Mouse (Mus musculus) liver, embryonic 12.5 days (tissue): ENCODE results near the gene Sufu. TPM values are rescaled to one million over a fixed set of nuclear protein-coding genes. Genes with fewer than 3 reads are reported as not detected.

Experiments used
- ATAC-seq: fragments of 200-750 bp; cut with Nextera tagmentation; 2 replicates; pipeline ENCODE4 v1.8.0; 2017; ENCODE audit warnings: moderate number of reproducible peaks, mild to moderate bottlenecking, moderate library complexity
- H3K27ac ChIP-seq: fragments of 300-500 bp; sonication (generic); 2 replicates; pipeline ENCODE4 v1.5.1; 2016; ENCODE audit warnings: mild to moderate bottlenecking
- H3K27me3 ChIP-seq: fragments of 300-500 bp; sonication (generic); replicated peaks from 2 replicates; pipeline ENCODE4 v1.6.1; 2016; ENCODE audit warnings: mild to moderate bottlenecking, moderate library complexity
- H3K36me3 ChIP-seq: fragments of 300-500 bp; sonication (generic); 2 replicates; pipeline ENCODE4 v1.6.1; 2016; ENCODE audit warnings: mild to moderate bottlenecking, moderate library complexity
- H3K4me1 ChIP-seq: fragments of 300-500 bp; sonication (generic); 2 replicates; pipeline ENCODE4 v1.6.1; 2016
- H3K4me2 ChIP-seq: fragments of 300-500 bp; sonication (generic); 2 replicates; pipeline ENCODE4 v1.6.1; 2016; ENCODE audit warnings: mild to moderate bottlenecking, moderate library complexity
- H3K4me3 ChIP-seq: fragments of 300-500 bp; sonication (generic); 2 replicates; pipeline ENCODE4 v1.5.1; 2016; ENCODE audit warnings: mild to moderate bottlenecking, moderate library complexity
- H3K9ac ChIP-seq: fragments of 300-500 bp; sonication (generic); 2 replicates; pipeline ENCODE4 v1.6.1; 2016; ENCODE audit warnings: mild to moderate bottlenecking, moderate library complexity
- H3K9me3 ChIP-seq: fragments of 300-500 bp; sonication (generic); replicated peaks from 2 replicates; pipeline ENCODE4 v1.6.1; 2016; ENCODE audit warnings: mild to moderate bottlenecking, moderate library complexity
- WGBS: fragments of 180-500 bp; shearing (Covaris S2); methylation state at CpG from one replicate; pipeline ENCODE4 v1.1.7; 2016; ENCODE audit not compliant: insufficient replicate concordance; 5-methylcytosine and 5-hydroxymethylcytosine counted together
- polyA plus RNA-seq: library from polyadenylated mRNA; unstranded; fragments of >200 nt; fragmentation: Nextera tagmentation; extraction: Ambion mirVana; gene quantifications from 2 replicates; pipeline ENCODE4 v1.2.1, GENCODE M21; 2016

The Sufu gene
- polyA plus RNA-seq, 1 experiment from 2014 or later, result 12.4 TPM

- H3K36me3 ChIP-seq, result peaks cover 41% of the 10 kb centered on the region
- 1% methylated on average over 4 of the region's 4 CpGs for WGBS
- H3K4me2 ChIP-seq, result peak overlapping the region; percentile 99
- H3K27me3 ChIP-seq, result no peaks in the 10 kb centered on the region
- no peaks in the 10 kb centered on the region for H3K9me3 ChIP-seq
- H3K4me3 ChIP-seq, result peak overlapping the region; percentile 87
- H3K4me1 ChIP-seq, result peaks cover 75% of the 10 kb centered on the region
- H3K27ac ChIP-seq, result peak overlapping the region; percentile 99
- H3K9ac ChIP-seq, result peak overlapping the region; percentile 96
- peak; percentile 65 for ATAC-seq
Measured at GRCm38 (mm10) chr19:46504085-46504552, 107.4 kb downstream of the Sufu start.

GRCm38 (mm10) chr19:46504822-46505417 is 108.2 kb downstream of the Sufu start:
- WGBS, result 46% methylated on average over 9 of the region's 9 CpGs
- H3K27me3 ChIP-seq, result no peaks in the 10 kb centered on the region
- peak; percentile 9; the same call in 1 of the 2 replicates for ATAC-seq
- no peaks in the 10 kb centered on the region for H3K9me3 ChIP-seq
- H3K36me3 ChIP-seq, result peaks cover 49% of the 10 kb centered on the region
- peaks cover 83% of the 10 kb centered on the region for H3K4me1 ChIP-seq
- H3K4me3 ChIP-seq, result peak overlapping the region; percentile 87
- H3K27ac ChIP-seq, result peak overlapping the region; percentile 99
- H3K4me2 ChIP-seq, result peak overlapping the region; percentile 99
- H3K9ac ChIP-seq, result peak overlapping the region; percentile 96

GRCm38 (mm10) chr19:46505646-46506371 is 109.1 kb downstream of the Sufu start:
- H3K4me1 ChIP-seq, result peaks cover 88% of the 10 kb centered on the region
- H3K9ac ChIP-seq, result peak overlapping the region; percentile 96
- H3K36me3 ChIP-seq, result peaks cover 58% of the 10 kb centered on the region
- WGBS, result 58% methylated on average over 8 of the region's 8 CpGs
- peak overlapping the region; percentile 87 for H3K4me3 ChIP-seq
- no peak for ATAC-seq
- H3K4me2 ChIP-seq, result peak overlapping the region; percentile 99
- no peaks in the 10 kb centered on the region for H3K27me3 ChIP-seq
- no peaks in the 10 kb centered on the region for H3K9me3 ChIP-seq
- peak overlapping the region; percentile 99 for H3K27ac ChIP-seq

GRCm38 (mm10) chr19:46506372-46506717 is 109.6 kb downstream of the Sufu start:
- H3K4me1 ChIP-seq, result peaks cover 93% of the 10 kb centered on the region
- H3K27me3 ChIP-seq, result no peaks in the 10 kb centered on the region
- WGBS, result 57% methylated on average over 3 of the region's 3 CpGs
- ATAC-seq, result no peak
- H3K4me2 ChIP-seq, result peak overlapping the region; percentile 99
- peak overlapping the region; percentile 43 for H3K9ac ChIP-seq
- H3K36me3 ChIP-seq, result peaks cover 62% of the 10 kb centered on the region
- H3K9me3 ChIP-seq, result no peaks in the 10 kb centered on the region
- peak overlapping the region; percentile 99 for H3K27ac ChIP-seq
- H3K4me3 ChIP-seq, result peak overlapping the region; percentile 87; the same call in 1 of the 2 replicates

- Histone ChIP-seq H3K36me3 (peaks cover 70% of the 10 kb centered on the region), H3K4me3 (no peak overlapping the region), H3K9ac (0 out of 2 replicates have a peak overlapping the region, but pooled peaks have one; percentile 43), H3K27me3 (no peaks in the 10 kb centered on the region), H3K4me1 (peaks cover 96% of the 10 kb centered on the region), H3K9me3 (no peaks in the 10 kb centered on the region), H3K27ac (peak overlapping the region; percentile 99), H3K4me2 (peak overlapping the region; percentile 99; the same call in 1 of the 2 replicates)
- no peak for ATAC-seq
- 79% methylated on average over 8 of the region's 8 CpGs for WGBS
Measured at GRCm38 (mm10) chr19:46507181-46507581, 110.5 kb downstream of the Sufu start.

- no peak overlapping the region for H3K4me2 ChIP-seq
- H3K4me3 ChIP-seq, result no peak overlapping the region
- ATAC-seq, result no peak
- no peaks in the 10 kb centered on the region for H3K9me3 ChIP-seq
- H3K36me3 ChIP-seq, result peaks cover 77% of the 10 kb centered on the region
- no peak overlapping the region for H3K9ac ChIP-seq
- H3K27me3 ChIP-seq, result no peaks in the 10 kb centered on the region
- 88% methylated on average over 1 of the region's 1 CpGs for WGBS
- no peak overlapping the region; the same call in 1 of the 2 replicates for H3K27ac ChIP-seq
- H3K4me1 ChIP-seq, result peaks cover 89% of the 10 kb centered on the region
Measured at GRCm38 (mm10) chr19:46507806-46508205, 111.1 kb downstream of the Sufu start.

- Histone ChIP-seq H3K9ac (0 out of 2 replicates have a peak overlapping the region, but pooled peaks have one; percentile 10), H3K27ac (peak overlapping the region; percentile 23; the same call in 1 of the 2 replicates), H3K4me2 (no peak overlapping the region; the same call in 1 of the 2 replicates), H3K27me3 (no peaks in the 10 kb centered on the region), H3K9me3 (no peaks in the 10 kb centered on the region), H3K4me1 (peaks cover 80% of the 10 kb centered on the region), H3K4me3 (no peak overlapping the region), H3K36me3 (peaks cover 86% of the 10 kb centered on the region)
- no peak for ATAC-seq
- 81% methylated on average over 3 of the region's 3 CpGs for WGBS
Measured at GRCm38 (mm10) chr19:46508738-46509137, 112.0 kb downstream of the Sufu start.

- ATAC-seq, result no peak
- Histone ChIP-seq H3K9me3 (no peaks in the 10 kb centered on the region), H3K27ac (peak overlapping the region; percentile 23; the same call in 1 of the 2 replicates), H3K9ac (peak overlapping the region; percentile 10; the same call in 1 of the 2 replicates), H3K4me3 (no peak overlapping the region), H3K4me1 (peaks cover 75% of the 10 kb centered on the region), H3K27me3 (no peaks in the 10 kb centered on the region), H3K36me3 (peaks cover 90% of the 10 kb centered on the region), H3K4me2 (no peak overlapping the region)
- WGBS, result 58% methylated on average over 3 of the region's 3 CpGs
Measured at GRCm38 (mm10) chr19:46509202-46509601, 112.5 kb downstream of the Sufu start.

- no peaks in the 10 kb centered on the region for H3K9me3 ChIP-seq
- H3K4me2 ChIP-seq, result no peak overlapping the region
- WGBS, result 82% methylated on average over 4 of the region's 4 CpGs
- no peaks in the 10 kb centered on the region for H3K27me3 ChIP-seq
- H3K4me1 ChIP-seq, result peaks cover 70% of the 10 kb centered on the region
- no peak for ATAC-seq
- H3K27ac ChIP-seq, result peak overlapping the region; percentile 23; the same call in 1 of the 2 replicates
- no peak overlapping the region for H3K9ac ChIP-seq
- H3K4me3 ChIP-seq, result no peak overlapping the region
- H3K36me3 ChIP-seq, result peaks cover 96% of the 10 kb centered on the region
Measured at GRCm38 (mm10) chr19:46509736-46510135, 113.0 kb downstream of the Sufu start.

GRCm38 (mm10) chr19:46510401-46510800 is 113.7 kb downstream of the Sufu start:
- no peak overlapping the region for H3K4me2 ChIP-seq
- 65% methylated on average over 5 of the region's 5 CpGs for WGBS
- no peak overlapping the region for H3K4me3 ChIP-seq
- no peak for ATAC-seq
- peak overlapping the region; percentile 48; the same call in 1 of the 2 replicates for H3K27ac ChIP-seq
- H3K9me3 ChIP-seq, result no peaks in the 10 kb centered on the region
- H3K36me3 ChIP-seq, result peaks cover 99% of the 10 kb centered on the region
- H3K9ac ChIP-seq, result no peak overlapping the region
- H3K27me3 ChIP-seq, result no peaks in the 10 kb centered on the region
- peaks cover 63% of the 10 kb centered on the region for H3K4me1 ChIP-seq

GRCm38 (mm10) chr19:46510824-46511223 is 114.1 kb downstream of the Sufu start:
- Histone ChIP-seq H3K9me3 (no peaks in the 10 kb centered on the region), H3K9ac (no peak overlapping the region), H3K36me3 (peaks cover 99% of the 10 kb centered on the region), H3K4me3 (no peak overlapping the region), H3K27ac (peak overlapping the region; percentile 48; the same call in 1 of the 2 replicates), H3K4me1 (peaks cover 59% of the 10 kb centered on the region), H3K27me3 (no peaks in the 10 kb centered on the region), H3K4me2 (no peak overlapping the region)
- 54% methylated on average over 3 of the region's 3 CpGs for WGBS
- ATAC-seq, result no peak

GRCm38 (mm10) chr19:46511263-46511662 is 114.6 kb downstream of the Sufu start:
- no peak for ATAC-seq
- no peak overlapping the region for H3K4me2 ChIP-seq
- no peaks in the 10 kb centered on the region for H3K9me3 ChIP-seq
- peaks cover 98% of the 10 kb centered on the region for H3K36me3 ChIP-seq
- H3K27me3 ChIP-seq, result no peaks in the 10 kb centered on the region
- H3K4me3 ChIP-seq, result no peak overlapping the region
- H3K4me1 ChIP-seq, result peaks cover 55% of the 10 kb centered on the region
- no peak overlapping the region for H3K9ac ChIP-seq
- 77% methylated on average over 10 of the region's 10 CpGs for WGBS
- no peak overlapping the region for H3K27ac ChIP-seq
